Mouse (Mus musculus) brain, embryonic 14.5 days (tissue): Measurements from ENCODE around the gene Gpr1.
"Not testable (repeated sequence)": the region's sequence is repeated elsewhere in the genome, so short reads cannot be mapped to it uniquely, and the experiment has no call there.

Source experiments
- CTCF ChIP-seq: fragments of 200-500 bp; IDR thresholded peaks from 2 replicates; pipeline ENCODE4 v1.5.1; 2012; ENCODE audit warnings: inconsistent platforms, mild to moderate bottlenecking, moderate library complexity, borderline replicate concordance; ENCODE audit not compliant: insufficient read depth, insufficient read length; ENCODE audit errors: extremely low read depth
- POLR2A ChIP-seq: fragments of 200-500 bp; IDR thresholded peaks from 2 replicates; pipeline ENCODE4 v1.6.1; 2012; ENCODE audit warnings: mild to moderate bottlenecking, inconsistent platforms, borderline replicate concordance; ENCODE audit not compliant: poor library complexity, insufficient read depth, insufficient read length, severe bottlenecking; ENCODE audit errors: extremely low read depth

DNA sequence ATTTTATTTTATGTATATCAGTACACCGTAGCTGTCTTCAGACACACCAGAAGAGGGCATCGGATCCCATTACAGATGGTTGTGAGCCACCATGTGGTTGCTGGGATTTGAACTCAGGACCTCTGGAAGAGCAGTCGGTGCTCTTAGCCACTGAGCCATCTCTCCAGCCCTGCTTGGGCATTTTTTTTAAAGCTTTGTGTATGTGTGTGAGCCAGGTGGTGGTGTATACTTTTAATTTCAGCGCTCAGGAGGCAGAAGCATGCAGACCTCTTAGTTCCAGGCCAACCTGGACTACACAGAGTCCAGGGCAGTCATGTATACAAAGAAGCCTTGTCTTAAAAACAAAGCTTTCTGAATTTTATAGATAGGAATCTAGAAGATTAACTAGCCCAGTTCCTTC lies 33.8 kb downstream of the Gpr1 start:
- TF ChIP-seq CTCF, POLR2A: not testable (repeated sequence)
